Mouse (Mus musculus) heart, adult 2 months (tissue): ENCODE results near the gene Olfr1348.

ENCODE experiments used
- CTCF ChIP-seq: fragments of 200-600 bp; IDR thresholded peaks from 2 replicates; pipeline ENCODE4 v1.8.1; 2022; ENCODE audit warnings: antibody characterized with exemption, mild to moderate bottlenecking, moderate library complexity
- EP300 ChIP-seq: fragments of 200-500 bp; IDR thresholded peaks from 2 replicates; pipeline ENCODE4 v1.6.1; 2011; ENCODE audit warnings: low read depth, low read length, control low read depth; ENCODE audit not compliant: insufficient read depth

DNA sequence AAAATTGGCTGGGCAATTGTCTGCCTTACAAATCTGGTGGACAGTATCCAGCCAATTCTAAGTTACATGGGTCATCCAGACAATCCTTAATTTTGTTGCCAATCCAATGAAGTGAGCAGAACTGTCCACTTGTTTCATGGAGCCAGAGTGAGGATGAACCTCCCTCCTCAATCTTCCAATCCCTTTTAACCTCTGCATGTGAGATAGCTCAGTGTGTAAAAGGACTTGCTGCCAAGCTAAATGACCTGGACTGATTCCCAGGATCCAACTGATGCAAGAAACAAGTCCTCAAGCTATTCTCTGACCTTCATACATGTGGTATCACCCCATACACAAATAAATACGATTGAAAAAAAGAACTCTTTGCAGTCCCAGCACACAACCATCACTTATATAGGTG is 13.1 kb upstream of the Olfr1348 start:
- no peak for TF ChIP-seq CTCF
- TF ChIP-seq EP300: no peak
